In the genomic region with DNA sequence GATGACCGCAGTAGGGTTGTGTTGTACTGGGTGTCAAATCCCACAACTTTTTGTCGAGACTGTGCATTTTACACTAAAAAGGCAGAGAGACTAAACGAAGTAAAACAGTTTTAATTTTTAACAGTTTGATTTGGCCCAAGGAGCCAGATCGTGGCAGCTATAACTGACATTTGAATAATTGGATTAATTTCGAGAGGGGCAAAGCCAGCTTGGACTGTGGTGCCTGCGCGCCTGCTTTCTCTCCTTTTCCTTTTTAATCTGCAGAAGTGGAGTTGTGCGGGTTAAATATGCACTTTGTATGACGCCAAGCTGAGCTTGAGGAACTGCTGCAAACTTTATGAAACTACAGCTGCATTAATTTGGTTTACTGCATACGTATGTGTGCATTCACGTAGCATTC, we compare ENCODE assay signal across 20 mouse cellular contexts.
DNase-seq lines count a peak whose midpoint lies in the region; ATAC-seq and TF ChIP-seq lines count a peak whose summit lies in the region.
"Had no signal": no experiment of that assay in that cellular context is flagged by ENCODE, and none has a peak within 500 bp of the region (broad histone marks: within the 10 kb centered on the region; RNA-seq: fewer than 3 reads in every experiment).

No protein-coding gene starts in this region.

- H3K27me3 ChIP-seq in forebrain, postnatal 0 days (ENCODE audit: insufficient read depth, low read length), result no peaks in the 10 kb centered on the region
- no peaks in the 10 kb centered on the region for H3K27me3 ChIP-seq in forebrain, embryonic 13.5 days
- H3K27me3 ChIP-seq in hindbrain, embryonic 15.5 days, result no peaks in the 10 kb centered on the region
- H3K27me3 ChIP-seq in hindbrain, embryonic 16.5 days (replicated peaks; ENCODE audit: control insufficient read depth, insufficient read depth, low read length), result no peaks in the 10 kb centered on the region
- peaks cover 3% of the 10 kb centered on the region; the same call in 1 of the 2 replicates for H3K27me3 ChIP-seq in midbrain, embryonic 13.5 days
- no peaks in the 10 kb centered on the region for H3K27me3 ChIP-seq in midbrain, embryonic 11.5 days (ENCODE audit: control insufficient read depth, insufficient read depth, low read length)
- H3K27me3 ChIP-seq: CH12.LX; embryonic facial prominence, embryonic 15.5 days; heart, embryonic 12.5 days; hindbrain, embryonic 12.5 days; Patski had no signal

- ATAC-seq in forebrain, postnatal 0 days, result peak; percentile 19; the same call in 1 of the 2 replicates
- no peak for ATAC-seq in forebrain, embryonic 13.5 days
- ATAC-seq in hindbrain, embryonic 15.5 days (ENCODE audit: low FRiP score, low read depth), result 0 out of 2 replicates have a peak, but pooled peaks have one; percentile 19
- no peak for ATAC-seq in hindbrain, embryonic 16.5 days
- no peak for ATAC-seq in midbrain, embryonic 13.5 days
- no peak for ATAC-seq in midbrain, embryonic 11.5 days (ENCODE audit: low FRiP score)
- ATAC-seq: activated CD4-positive, CD25-positive, alpha-beta regulatory T cell, adult 4 months; inflammation-experienced regulatory T-cells, adult 6 months; intestine, postnatal 0 days; Patski had no signal

- no peak for TF ChIP-seq CTCF in forebrain, postnatal 0 days (IDR thresholded peaks at IDR 0.05; ENCODE audit: low read depth)

- H3K9me3 ChIP-seq in forebrain, postnatal 0 days (ENCODE audit: low read length), result no peaks in the 10 kb centered on the region
- H3K9me3 ChIP-seq in forebrain, embryonic 13.5 days (replicated peaks), result no peaks in the 10 kb centered on the region
- H3K9me3 ChIP-seq in hindbrain, embryonic 15.5 days, result no peaks in the 10 kb centered on the region
- H3K9me3 ChIP-seq in hindbrain, embryonic 16.5 days (ENCODE audit: control insufficient read depth, low read length), result no peaks in the 10 kb centered on the region
- no peaks in the 10 kb centered on the region for H3K9me3 ChIP-seq in midbrain, embryonic 13.5 days
- H3K9me3 ChIP-seq in midbrain, embryonic 11.5 days (ENCODE audit: control insufficient read depth, low read length), result no peaks in the 10 kb centered on the region
- H3K9me3 ChIP-seq: embryonic facial prominence, embryonic 15.5 days; forebrain, embryonic 10.5 days; heart, embryonic 12.5 days; hindbrain, embryonic 12.5 days had no signal

- WGBS in forebrain, postnatal 0 days, result 48% methylated on average over 11 of the region's 11 CpGs
- WGBS in forebrain, embryonic 13.5 days, result 72% methylated on average over 11 of the region's 11 CpGs
- 73% methylated on average over 11 of the region's 11 CpGs for WGBS in hindbrain, embryonic 15.5 days
- WGBS in hindbrain, embryonic 16.5 days, result 71% methylated on average over 11 of the region's 11 CpGs
- 38% methylated on average over 11 of the region's 11 CpGs for WGBS in midbrain, embryonic 13.5 days
- 60% methylated on average over 11 of the region's 11 CpGs for WGBS in midbrain, embryonic 11.5 days

- H3K4me3 ChIP-seq in forebrain, postnatal 0 days (ENCODE audit: low read depth, low read length), result no peak overlapping the region
- no peak overlapping the region for H3K4me3 ChIP-seq in forebrain, embryonic 13.5 days
- no peak overlapping the region for H3K4me3 ChIP-seq in hindbrain, embryonic 15.5 days
- H3K4me3 ChIP-seq in hindbrain, embryonic 16.5 days (ENCODE audit: low read length), result no peak overlapping the region
- H3K4me3 ChIP-seq in midbrain, embryonic 13.5 days (replicated peaks), result no peak overlapping the region
- no peak overlapping the region for H3K4me3 ChIP-seq in midbrain, embryonic 11.5 days (ENCODE audit: low read depth, low read length)
- H3K4me3 ChIP-seq: embryonic facial prominence, embryonic 15.5 days; erythroblast, embryonic 14.5 days; forebrain, embryonic 10.5 days; heart, embryonic 12.5 days; hindbrain, embryonic 12.5 days had no signal

- no peak for DNase-seq in forebrain, postnatal 0 days
- DNase-seq in midbrain, embryonic 11.5 days (ENCODE audit: low spot score, missing footprints), result no peak
- peak; percentile 72 for DNase-seq in retina, embryonic 14.5 days (ENCODE audit: low spot score)
- no peak for DNase-seq in kidney, adult 18-20 months
- DNase-seq: adrenal gland, postnatal 14 days; embryo, embryonic 11 days had no signal

- H3K4me2 ChIP-seq in forebrain, postnatal 0 days (ENCODE audit: low read depth), result no peak overlapping the region
- no peak overlapping the region for H3K4me2 ChIP-seq in forebrain, embryonic 13.5 days
- no peak overlapping the region for H3K4me2 ChIP-seq in hindbrain, embryonic 15.5 days
- no peak overlapping the region for H3K4me2 ChIP-seq in hindbrain, embryonic 16.5 days (ENCODE audit: low read length)
- no peak overlapping the region for H3K4me2 ChIP-seq in midbrain, embryonic 13.5 days (replicated peaks)
- H3K4me2 ChIP-seq in midbrain, embryonic 11.5 days, result no peak overlapping the region
- H3K4me2 ChIP-seq: embryonic facial prominence, embryonic 15.5 days; heart, embryonic 12.5 days; hindbrain, embryonic 12.5 days had no signal

- H3K27ac ChIP-seq in forebrain, postnatal 0 days (ENCODE audit: low read depth, low read length), result no peak overlapping the region
- no peak overlapping the region for H3K27ac ChIP-seq in forebrain, embryonic 13.5 days
- H3K27ac ChIP-seq in hindbrain, embryonic 15.5 days (replicated peaks), result 0 out of 2 replicates have a peak overlapping the region, but pooled peaks have one; percentile 65
- no peak overlapping the region for H3K27ac ChIP-seq in hindbrain, embryonic 16.5 days (ENCODE audit: low read depth, low read length)
- H3K27ac ChIP-seq in midbrain, embryonic 13.5 days, result 0 out of 2 replicates have a peak overlapping the region, but pooled peaks have one; percentile 58
- no peak overlapping the region for H3K27ac ChIP-seq in midbrain, embryonic 11.5 days (ENCODE audit: low read depth, low read length)
- H3K27ac ChIP-seq: embryonic facial prominence, embryonic 15.5 days; forebrain, embryonic 10.5 days; hindbrain, embryonic 12.5 days had no signal

- 0 out of 2 replicates have a peak, but pooled peaks cover 8% of the 10 kb centered on the region for H3K4me1 ChIP-seq in forebrain, postnatal 0 days (ENCODE audit: insufficient read depth)
- peaks cover 29% of the 10 kb centered on the region for H3K4me1 ChIP-seq in forebrain, embryonic 13.5 days
- peaks cover 34% of the 10 kb centered on the region for H3K4me1 ChIP-seq in hindbrain, embryonic 15.5 days (replicated peaks)
- peaks cover 20% of the 10 kb centered on the region for H3K4me1 ChIP-seq in hindbrain, embryonic 16.5 days (ENCODE audit: control insufficient read depth, insufficient read depth, low read depth, low read length)
- H3K4me1 ChIP-seq in midbrain, embryonic 13.5 days (replicated peaks), result peaks cover 42% of the 10 kb centered on the region
- peaks cover 27% of the 10 kb centered on the region for H3K4me1 ChIP-seq in midbrain, embryonic 11.5 days (ENCODE audit: control insufficient read depth, insufficient read depth, low read length)

- H3K9ac ChIP-seq in forebrain, postnatal 0 days, result no peak overlapping the region
- no peak overlapping the region for H3K9ac ChIP-seq in forebrain, embryonic 13.5 days
- H3K9ac ChIP-seq in hindbrain, embryonic 15.5 days, result no peak overlapping the region
- no peak overlapping the region for H3K9ac ChIP-seq in hindbrain, embryonic 16.5 days (ENCODE audit: low read depth, low read length)
- no peak overlapping the region for H3K9ac ChIP-seq in midbrain, embryonic 13.5 days (replicated peaks)
- H3K9ac ChIP-seq in midbrain, embryonic 11.5 days (ENCODE audit: low read length), result no peak overlapping the region
- H3K9ac ChIP-seq: embryonic facial prominence, embryonic 15.5 days; heart, embryonic 12.5 days; hindbrain, embryonic 12.5 days had no signal

- no peaks in the 10 kb centered on the region for H3K36me3 ChIP-seq in forebrain, postnatal 0 days (ENCODE audit: insufficient read depth)
- no peaks in the 10 kb centered on the region for H3K36me3 ChIP-seq in forebrain, embryonic 13.5 days (ENCODE audit: poor library complexity, severe bottlenecking)
- H3K36me3 ChIP-seq in hindbrain, embryonic 15.5 days, result no peaks in the 10 kb centered on the region
- no peaks in the 10 kb centered on the region for H3K36me3 ChIP-seq in hindbrain, embryonic 16.5 days (ENCODE audit: control insufficient read depth, insufficient read depth, low read length)
- H3K36me3 ChIP-seq in midbrain, embryonic 13.5 days, result no peaks in the 10 kb centered on the region
- H3K36me3 ChIP-seq in midbrain, embryonic 11.5 days (ENCODE audit: control insufficient read depth, insufficient read depth, low read length), result no peaks in the 10 kb centered on the region
- H3K36me3 ChIP-seq: embryonic facial prominence, embryonic 15.5 days; forebrain, embryonic 10.5 days; heart, embryonic 12.5 days; hindbrain, embryonic 12.5 days had no signal

Comparison
In these comparisons a context has a peak if more than half of its experiments do, and no peak if none do; other contexts are left out.
1. ATAC-seq: peak in forebrain, postnatal 0 days (single experiment) and hindbrain, embryonic 15.5 days (single experiment); none in forebrain, embryonic 13.5 days (single experiment), hindbrain, embryonic 16.5 days (single experiment), midbrain, embryonic 13.5 days (single experiment) and midbrain, embryonic 11.5 days (single experiment).
2. H3K27ac ChIP-seq: peak in hindbrain, embryonic 15.5 days (single experiment) and midbrain, embryonic 13.5 days (single experiment); none in forebrain, postnatal 0 days (single experiment), forebrain, embryonic 13.5 days (single experiment), hindbrain, embryonic 16.5 days (single experiment) and midbrain, embryonic 11.5 days (single experiment).